Mouse (Mus musculus) stomach, postnatal 0 days (tissue): ENCODE measurements around the gene 1700003F12Rik. TPM values are rescaled to one million over a fixed set of nuclear protein-coding genes. Genes with fewer than 3 reads are reported as not detected.

Experiments
- ATAC-seq: fragments of 200-750 bp; cut with Nextera tagmentation; 2 replicates; pipeline ENCODE4 v1.8.0; 2017; ENCODE audit not compliant: low FRiP score, low TSS enrichment
- DNase-seq: peaks from one replicate; pipeline ENCODE4 v3.0.0-alpha.2; 2016; ENCODE audit warnings: low spot score
- H3K27ac ChIP-seq: fragments of 300-500 bp; sonication (generic); replicated peaks from 2 replicates; pipeline ENCODE4 v1.5.1; 2014; ENCODE audit warnings: mild to moderate bottlenecking, control low read depth
- H3K27me3 ChIP-seq: fragments of 300-500 bp; sonication (generic); 2 replicates; pipeline ENCODE4 v1.6.1; 2014; ENCODE audit warnings: low read length; ENCODE audit not compliant: control insufficient read depth, insufficient read depth
- H3K36me3 ChIP-seq: fragments of 300-500 bp; sonication (generic); 2 replicates; pipeline ENCODE4 v1.6.1; 2014; ENCODE audit warnings: low read length, mixed read lengths; ENCODE audit not compliant: control insufficient read depth, insufficient read depth
- H3K4me1 ChIP-seq: fragments of 300-500 bp; sonication (generic); replicated peaks from 2 replicates; pipeline ENCODE4 v1.6.1; 2014; ENCODE audit warnings: antibody characterized with exemption; ENCODE audit not compliant: control insufficient read depth, insufficient read depth
- H3K4me2 ChIP-seq: fragments of 300-500 bp; sonication (generic); replicated peaks from 2 replicates; pipeline ENCODE4 v1.6.1; 2014; ENCODE audit warnings: low read depth, mild to moderate bottlenecking, control low read depth, moderate library complexity
- H3K4me3 ChIP-seq: fragments of 300-500 bp; sonication (generic); 2 replicates; pipeline ENCODE4 v1.5.1; 2014; ENCODE audit warnings: low read depth, low read length, control low read depth
- H3K9ac ChIP-seq: fragments of 300-500 bp; sonication (generic); 2 replicates; pipeline ENCODE4 v1.6.1; 2014; ENCODE audit warnings: mild to moderate bottlenecking, low read length, control low read depth, mixed read lengths
- H3K9me3 ChIP-seq: fragments of 300-500 bp; sonication (generic); 2 replicates; pipeline ENCODE4 v1.6.1; 2016; ENCODE audit warnings: low read length; ENCODE audit not compliant: control insufficient read depth
- CTCF ChIP-seq: IDR thresholded peaks from 2 replicates; pipeline ENCODE4 v1.5.1; 2016; ENCODE audit warnings: antibody characterized with exemption, low read depth, mild to moderate bottlenecking, moderate library complexity
- EP300 ChIP-seq: optimal IDR thresholded peaks from 2 replicates; pipeline ENCODE3; 2016; ENCODE audit warnings: antibody characterized with exemption
- WGBS: fragments of 180-500 bp; shearing (Covaris S2); extraction: QIAGEN DNeasy Blood & Tissue Kit; methylation state at CpG from one replicate; pipeline ENCODE4 v1.1.7; 2014; 5-methylcytosine and 5-hydroxymethylcytosine counted together
- polyA plus RNA-seq: library from polyadenylated mRNA; unstranded; fragments of >200 nt; fragmentation: Nextera tagmentation; extraction: Ambion mirVana; gene quantifications from 2 replicates; pipeline ENCODE4 v1.2.1, GENCODE M21; 2015

The 1700003F12Rik gene
- polyA plus RNA-seq, 1 experiment from 2014 or later = 0.89 TPM

- Histone ChIP-seq H3K36me3 (no peaks in the 10 kb centered on the region), H3K27ac (no peak overlapping the region), H3K4me1 (peaks cover 10% of the 10 kb centered on the region; the same call in 1 of the 2 replicates), H3K27me3 (no peaks in the 10 kb centered on the region), H3K4me3 (no peak overlapping the region), H3K9me3 (no peaks in the 10 kb centered on the region), H3K4me2 (no peak overlapping the region), H3K9ac (no peak overlapping the region)
- 86% methylated on average over 2 of the region's 2 CpGs for WGBS
- TF ChIP-seq EP300 (no peak), CTCF (no peak)
- DNase-seq = no peak
- no peak for ATAC-seq
Observed at GRCm38 (mm10) chr2:154550937-154551336, 4.1 kb downstream of the 1700003F12Rik start.

- H3K4me3 ChIP-seq = peak within 1 kb of the TSS; percentile 12; the same call in 1 of the 2 replicates
- H3K4me1 ChIP-seq = peaks cover 10% of the 10 kb centered on the region; the same call in 1 of the 2 replicates
Observed at GRCm38 (mm10) chr2:154551476-154551875, 4.6 kb downstream of the 1700003F12Rik start, which contains the start of gene Actl10. Actl10 (plus strand) TSS chr2:154551776.

GRCm38 (mm10) chr2:154551927-154552326, 5.0 kb downstream of the 1700003F12Rik start:
- Histone ChIP-seq H3K4me2 (peak overlapping the region; percentile 47), H3K4me3 (peak overlapping the region; percentile 12; the same call in 1 of the 2 replicates), H3K9me3 (no peaks in the 10 kb centered on the region), H3K4me1 (peaks cover 10% of the 10 kb centered on the region; the same call in 1 of the 2 replicates), H3K27ac (no peak overlapping the region), H3K9ac (0 out of 2 replicates have a peak overlapping the region, but pooled peaks have one; percentile 23), H3K36me3 (no peaks in the 10 kb centered on the region), H3K27me3 (no peaks in the 10 kb centered on the region)
- ATAC-seq = no peak
- WGBS = 41% methylated on average over 21 of the region's 21 CpGs
- peak; percentile 36 for DNase-seq
- TF ChIP-seq EP300 (no peak), CTCF (no peak; the same call in 1 of the 2 replicates)

More at GRCm38 (mm10) chr2:154551476-154551875, 4.6 kb downstream of the 1700003F12Rik start, which contains the start of gene Actl10:
- WGBS = 84% methylated on average over 4 of the region's 4 CpGs
- Histone ChIP-seq H3K27me3 (no peaks in the 10 kb centered on the region), H3K9ac (0 out of 2 replicates have a peak within 1 kb of the TSS, but pooled peaks have one; percentile 23), H3K4me2 (peak within 1 kb of the TSS; percentile 47), H3K9me3 (no peaks in the 10 kb centered on the region), H3K36me3 (no peaks in the 10 kb centered on the region), H3K27ac (no peak within 1 kb of the TSS)
- no peak for TF ChIP-seq CTCF
- TF ChIP-seq EP300 = no peak
- DNase-seq = no peak
- no peak for ATAC-seq

GRCm38 (mm10) chr2:154552424-154552907, 5.6 kb downstream of the 1700003F12Rik start:
- Histone ChIP-seq H3K4me3 (peak overlapping the region; percentile 12; the same call in 1 of the 2 replicates), H3K36me3 (no peaks in the 10 kb centered on the region), H3K4me1 (peaks cover 10% of the 10 kb centered on the region; the same call in 1 of the 2 replicates), H3K9ac (0 out of 2 replicates have a peak overlapping the region, but pooled peaks have one; percentile 23), H3K4me2 (peak overlapping the region; percentile 47), H3K27me3 (no peaks in the 10 kb centered on the region), H3K27ac (no peak overlapping the region), H3K9me3 (no peaks in the 10 kb centered on the region)
- TF ChIP-seq CTCF (peak; percentile 70), EP300 (no peak)
- ATAC-seq (peak; percentile 54), DNase-seq (peak; percentile 73)
- 27% methylated on average over 27 of the region's 27 CpGs for WGBS

- no peak overlapping the region for H3K27ac ChIP-seq
- WGBS = 89% methylated on average over 6 of the region's 6 CpGs
- ATAC-seq = no peak
- DNase-seq = no peak
- no peaks in the 10 kb centered on the region for H3K9me3 ChIP-seq
- no peak overlapping the region for H3K9ac ChIP-seq
- H3K36me3 ChIP-seq = no peaks in the 10 kb centered on the region
- no peaks in the 10 kb centered on the region for H3K27me3 ChIP-seq
- no peak overlapping the region for H3K4me3 ChIP-seq
- peaks cover 5% of the 10 kb centered on the region; the same call in 1 of the 2 replicates for H3K4me1 ChIP-seq
- no peak overlapping the region for H3K4me2 ChIP-seq
- TF ChIP-seq CTCF (no peak), EP300 (no peak)
Observed at GRCm38 (mm10) chr2:154555235-154555634, 8.3 kb downstream of the 1700003F12Rik start.

GRCm38 (mm10) chr2:154557184-154557832, 10.4 kb downstream of the 1700003F12Rik start:
- ATAC-seq = no peak
- Histone ChIP-seq H3K9me3 (no peaks in the 10 kb centered on the region), H3K36me3 (peaks cover 6% of the 10 kb centered on the region; the same call in 1 of the 2 replicates), H3K27me3 (no peaks in the 10 kb centered on the region), H3K4me3 (no peak overlapping the region), H3K4me1 (peaks cover 2% of the 10 kb centered on the region; the same call in 1 of the 2 replicates), H3K27ac (no peak overlapping the region), H3K9ac (no peak overlapping the region), H3K4me2 (no peak overlapping the region)
- TF ChIP-seq EP300 (no peak), CTCF (no peak)
- WGBS = 32% methylated on average over 5 of the region's 5 CpGs
- DNase-seq = peak; percentile 36
